In genomic region chr12:79261035-79261434, GRCm38 (mm10) we compare ENCODE assay signal across 8 mouse cellular contexts. TPM values are rescaled to one million over a fixed set of nuclear protein-coding genes. Genes with fewer than 3 reads are reported as not detected.
DNase-seq lines count a peak whose midpoint lies in the region; TF ChIP-seq lines count a peak whose summit lies in the region.
"Had no signal": no experiment of that assay in that cellular context is flagged by ENCODE, and none has a peak within 500 bp of the region (broad histone marks: within the 10 kb centered on the region; RNA-seq: fewer than 3 reads in every experiment).

No protein-coding gene starts in this region.

- H3K27me3 ChIP-seq in testis, adult 2 months (ENCODE audit: control insufficient read depth, insufficient read depth, low read length), result no peaks in the 10 kb centered on the region
- H3K27me3 ChIP-seq: limb, embryonic 13.5 days had no signal

- DNase-seq in heart, postnatal 4 days, result peak; percentile 42
- no peak for DNase-seq in heart, adult 11 months
- no peak for DNase-seq in testis, postnatal 14 days (ENCODE audit: low spot score)
- DNase-seq in brain, embryonic 18.5 days (ENCODE audit: low read depth, low spot score), result peak; percentile 2
- DNase-seq in layer of hippocampus, postnatal 14 days (ENCODE audit: low spot score in 2 of 2), result peak; percentile 10 to 16
- peak; percentile 27 for DNase-seq in retina, postnatal 7 days (ENCODE audit: low read depth, low spot score)

- no peaks in the 10 kb centered on the region for H3K4me1 ChIP-seq in testis, adult 2 months (ENCODE audit: control insufficient read depth, insufficient read depth, low read length)
- H3K4me1 ChIP-seq: limb, embryonic 13.5 days had no signal

- H3K4me3 ChIP-seq in testis, adult 2 months (ENCODE audit: control insufficient read depth, low read depth, low read length), result no peak overlapping the region
- H3K4me3 ChIP-seq: limb, embryonic 13.5 days had no signal

- no peak overlapping the region for H3K27ac ChIP-seq in testis, adult 2 months (ENCODE audit: control insufficient read depth, insufficient read depth, low read depth, low read length)
- H3K27ac ChIP-seq: limb, embryonic 13.5 days had no signal

- peak; percentile 11; the same call in 1 of the 2 replicates for TF ChIP-seq CTCF in testis, adult 2 months (IDR thresholded peaks at IDR 0.05; ENCODE audit: control insufficient read depth, insufficient read depth, insufficient replicate concordance, low read depth, low read length)

- no peak for TF ChIP-seq POLR2A in testis, adult 2 months (IDR thresholded peaks at IDR 0.05; ENCODE audit: control insufficient read depth, low read depth, low read length)

- no peaks in the 10 kb centered on the region; the same call in 1 of the 2 replicates for H3K36me3 ChIP-seq in testis, adult 2 months (ENCODE audit: control insufficient read depth, insufficient read depth, low read length)

RNA-seq across cellular contexts. Expression of gene Zfyve26, which starts 35.1 kb away (rescaled TPM):
- 10 to 100 TPM; 16.3 to 18.5 TPM for total RNA-seq in heart, postnatal 4 days (2021)
- 10.6 and 11.2 TPM in 2 replicates for polyA plus RNA-seq in testis, adult 2 months (2012; rRNA removed)
- 10 to 100 TPM; 27.0 to 30.0 TPM for total RNA-seq in layer of hippocampus, postnatal 14 days (2021)

RNA-seq across cellular contexts. Expression of gene Rad51b, which starts 36.0 kb away (rescaled TPM):
- total RNA-seq in heart, postnatal 4 days (2021), result 1 to 10 TPM; 3.4 to 4.3 TPM
- 1.9 and 2.7 TPM in 2 replicates for polyA plus RNA-seq in testis, adult 2 months (2012; rRNA removed)
- under 1 TPM; 0.33 to 0.46 TPM for total RNA-seq in layer of hippocampus, postnatal 14 days (2021)

RNA-seq across cellular contexts. Expression of gene Rdh12, which starts 52.3 kb away (rescaled TPM):
- not detected for total RNA-seq in heart, postnatal 4 days (2021)
- polyA plus RNA-seq in testis, adult 2 months (2012; rRNA removed), result 0.42 and 0.63 TPM in 2 replicates
- 1 to 10 TPM; 1.2 to 2.4 TPM for total RNA-seq in layer of hippocampus, postnatal 14 days (2021)

Comparison
In these comparisons a context has a peak if more than half of its experiments do, and no peak if none do; other contexts are left out.
1. DNase-seq: peak in heart, postnatal 4 days (single experiment), brain, embryonic 18.5 days (single experiment), layer of hippocampus, postnatal 14 days (2 of 2) and retina, postnatal 7 days (single experiment); none in heart, adult 11 months (single experiment) and testis, postnatal 14 days (single experiment).